Mouse (Mus musculus) hindbrain, postnatal 0 days (tissue): ENCODE results near the gene Cenpv. TPM values are rescaled to one million over a fixed set of nuclear protein-coding genes. Genes with fewer than 3 reads are reported as not detected.

Experiments
- ATAC-seq: fragments of 200-750 bp; cut with Nextera tagmentation; 2 replicates; pipeline ENCODE4 v1.8.0; 2017; ENCODE audit warnings: mild to moderate bottlenecking, moderate TSS enrichment, moderate library complexity
- DNase-seq: peaks from one replicate; pipeline ENCODE4 v3.0.0-alpha.2; 2015; ENCODE audit warnings: low spot score
- H3K27ac ChIP-seq: fragments of 300-500 bp; sonication (generic); 2 replicates; pipeline ENCODE4 v1.5.1; 2014; ENCODE audit warnings: mild to moderate bottlenecking
- H3K27me3 ChIP-seq: fragments of 300-500 bp; sonication (generic); 2 replicates; pipeline ENCODE4 v1.6.1; 2014; ENCODE audit warnings: low read length, mixed read lengths; ENCODE audit not compliant: insufficient read depth
- H3K36me3 ChIP-seq: fragments of 300-500 bp; sonication (generic); 2 replicates; pipeline ENCODE4 v1.6.1; 2014; ENCODE audit warnings: low read length, mixed read lengths; ENCODE audit not compliant: insufficient read depth
- H3K4me1 ChIP-seq: fragments of 300-500 bp; sonication (generic); 2 replicates; pipeline ENCODE4 v1.6.1; 2014; ENCODE audit warnings: antibody characterized with exemption, low read length, mixed read lengths; ENCODE audit not compliant: insufficient read depth
- H3K4me2 ChIP-seq: fragments of 300-500 bp; sonication (generic); 2 replicates; pipeline ENCODE4 v1.6.1; 2014; ENCODE audit warnings: low read depth, mild to moderate bottlenecking, low read length, moderate library complexity, mixed read lengths
- H3K4me3 ChIP-seq: fragments of 300-500 bp; sonication (generic); 2 replicates; pipeline ENCODE4 v1.5.1; 2014; ENCODE audit warnings: low read length
- H3K9ac ChIP-seq: fragments of 300-500 bp; sonication (generic); replicated peaks from 2 replicates; pipeline ENCODE4 v1.6.1; 2014; ENCODE audit warnings: mild to moderate bottlenecking, low read length, moderate library complexity, mixed read lengths
- H3K9me3 ChIP-seq: fragments of 300-500 bp; sonication (generic); 2 replicates; pipeline ENCODE4 v1.6.1; 2016; ENCODE audit warnings: low read length, mixed read lengths
- CTCF ChIP-seq: IDR thresholded peaks from 2 replicates; pipeline ENCODE4 v1.5.1; 2016; ENCODE audit warnings: antibody characterized with exemption, control low read depth, low read depth
- WGBS: fragments of 180-500 bp; shearing (Covaris S2); extraction: QIAGEN DNeasy Blood & Tissue Kit; methylation state at CpG from one replicate; pipeline ENCODE4 v1.1.7; 2014; 5-methylcytosine and 5-hydroxymethylcytosine counted together
- polyA plus RNA-seq: library from polyadenylated mRNA; unstranded; fragments of >200 nt; fragmentation: Nextera tagmentation; extraction: Ambion mirVana; gene quantifications from 2 replicates; pipeline ENCODE4 v1.2.1, GENCODE M21; 2015
- total RNA-seq: library from RNA; depleted of rRNA; stranded (reverse); fragments of >200 nt; gene quantifications from 2 replicates; pipeline ENCODE4 v1.2.3, GENCODE M21; 2014

Cenpv gene
- total and polyA plus RNA-seq, 2 experiments from 2014 or later = 32.8 to 64.1 TPM

DNA sequence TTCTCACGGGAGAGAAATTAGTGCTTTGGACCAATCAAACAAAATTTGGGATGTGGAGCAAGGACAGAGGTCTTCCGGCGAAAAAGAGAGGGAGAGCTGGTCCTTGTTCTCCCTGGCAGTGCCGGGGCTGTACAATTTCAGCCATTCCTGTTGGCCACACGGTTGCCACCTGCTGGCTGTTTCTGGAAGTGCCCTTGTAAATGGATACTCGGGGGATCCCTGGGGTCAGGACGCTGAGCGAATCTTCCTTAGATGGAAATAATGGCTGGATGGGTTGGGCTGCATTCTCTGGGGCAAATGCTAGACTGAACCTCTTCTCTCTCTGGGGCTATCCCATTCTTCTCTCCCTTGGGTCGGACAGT is 36.2 kb upstream of the Cenpv start:
- Histone ChIP-seq H3K27ac (peak overlapping the region; percentile 84), H3K9me3 (no peaks in the 10 kb centered on the region), H3K4me3 (peak overlapping the region; percentile 54), H3K4me2 (peak overlapping the region; percentile 99), H3K4me1 (0 out of 2 replicates have a peak, but pooled peaks cover 4% of the 10 kb centered on the region), H3K9ac (peak overlapping the region; percentile 56), H3K36me3 (no peaks in the 10 kb centered on the region), H3K27me3 (no peaks in the 10 kb centered on the region)
- ATAC-seq = peak; percentile 84
- TF ChIP-seq CTCF = peak; percentile 97
- WGBS = under 1% methylated on average over 9 of the region's 9 CpGs
- DNase-seq = peak; percentile 95

DNA sequence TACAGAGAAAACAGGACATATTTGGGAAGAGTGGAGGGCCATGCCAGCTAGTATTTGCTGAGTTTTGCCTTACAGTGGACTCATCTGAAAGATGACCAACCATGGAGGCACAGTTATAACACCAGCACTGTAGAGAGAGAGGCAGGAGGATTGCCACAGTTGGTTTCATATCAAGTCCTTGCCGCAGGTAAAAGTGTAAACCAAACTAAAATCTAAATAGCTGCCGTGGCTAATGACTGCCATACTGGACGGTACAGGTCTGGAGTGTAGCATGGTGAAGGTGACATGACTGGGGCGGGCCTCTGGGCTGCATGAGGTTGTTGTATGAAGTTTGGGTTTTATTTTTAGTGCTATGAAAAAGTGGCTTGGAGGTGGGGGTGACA is 35.6 kb upstream of the Cenpv start:
- no peak overlapping the region for H3K27ac ChIP-seq
- whole genome bisulfite sequencing = 84% methylated on average over 4 of the region's 4 CpGs

DNA sequence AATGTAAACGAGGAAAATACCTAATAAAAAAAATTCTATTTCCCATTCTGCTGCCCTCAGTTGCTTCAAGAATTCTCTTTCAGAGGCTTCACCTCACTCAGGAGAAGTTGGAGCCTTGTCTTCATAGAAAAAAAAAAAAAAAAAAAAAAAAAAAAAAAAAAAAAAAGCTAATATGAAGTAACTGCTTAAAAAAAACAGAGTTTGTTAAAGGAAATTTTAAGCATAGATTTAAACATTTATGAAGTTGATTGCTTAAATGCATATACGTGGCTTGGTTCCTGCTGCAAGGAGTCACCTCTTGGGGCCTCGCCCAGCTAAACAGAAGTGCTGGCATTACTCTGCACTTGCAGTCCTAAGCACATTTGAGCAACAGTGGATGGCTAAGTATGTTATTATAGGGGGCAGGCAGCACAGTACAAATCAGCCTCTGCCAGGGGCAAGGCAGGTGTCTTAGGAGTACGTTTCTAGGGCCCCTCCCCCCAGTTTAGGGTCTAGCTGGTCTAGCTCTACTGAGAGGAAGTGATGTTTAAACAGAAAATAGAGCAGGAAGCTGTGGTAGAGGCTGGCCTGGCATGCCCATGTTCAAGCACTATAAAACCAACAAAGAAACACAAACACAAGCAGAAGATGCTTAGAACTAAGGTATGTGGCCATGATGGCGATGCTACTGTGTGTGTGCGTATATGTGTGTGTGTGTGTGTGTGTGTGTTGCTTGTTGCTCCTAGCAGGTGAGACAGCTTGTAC is 35.1 kb upstream of the Cenpv start, which contains the start of gene Trpv2:
Trpv2 (plus strand) TSS at position 528 of the 744 bp plus-strand sequence.
- DNase-seq (no peak), ATAC-seq (no peak)
- Histone ChIP-seq H3K4me3 (peak within 1 kb of the TSS; percentile 54), H3K9ac (peak within 1 kb of the TSS; percentile 56; the same call in 1 of the 2 replicates), H3K4me1 (0 out of 2 replicates have a peak, but pooled peaks cover 4% of the 10 kb centered on the region), H3K9me3 (no peaks in the 10 kb centered on the region), H3K27me3 (no peaks in the 10 kb centered on the region), H3K36me3 (no peaks in the 10 kb centered on the region), H3K27ac (peak within 1 kb of the TSS; percentile 84; the same call in 1 of the 2 replicates), H3K4me2 (peak within 1 kb of the TSS; percentile 99)
- no peak for TF ChIP-seq CTCF
- WGBS = 82% methylated on average over 6 of the region's 6 CpGs

More for the DNA sequence above, 35.6 kb upstream of the Cenpv start:
- Histone ChIP-seq H3K4me2 (peak overlapping the region; percentile 99; the same call in 1 of the 2 replicates), H3K36me3 (no peaks in the 10 kb centered on the region), H3K9me3 (no peaks in the 10 kb centered on the region), H3K27me3 (no peaks in the 10 kb centered on the region), H3K4me1 (0 out of 2 replicates have a peak, but pooled peaks cover 4% of the 10 kb centered on the region), H3K4me3 (no peak overlapping the region), H3K9ac (no peak overlapping the region; the same call in 1 of the 2 replicates)
- no peak for ATAC-seq
- no peak for TF ChIP-seq CTCF
- no peak for DNase-seq

DNA sequence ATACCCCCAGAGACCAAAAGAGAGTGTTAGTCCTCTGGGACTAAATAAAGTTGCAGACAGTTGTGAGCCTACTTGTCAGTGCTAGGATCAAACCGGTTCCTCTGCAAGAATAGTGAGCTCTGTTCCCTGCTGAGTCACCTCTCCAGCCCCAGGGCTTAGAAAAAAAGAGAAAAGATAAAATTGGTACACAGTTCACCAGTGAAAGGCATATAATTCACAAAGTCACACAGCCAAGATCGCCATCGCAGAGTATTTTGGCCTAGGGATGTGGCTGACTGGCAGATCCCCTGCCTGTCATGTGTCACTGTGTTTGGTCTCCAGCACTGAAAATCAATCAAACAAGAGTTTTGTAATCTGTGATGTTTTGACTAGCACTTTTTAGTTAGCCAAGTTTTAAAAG is 29.2 kb upstream of the Cenpv start:
- WGBS = 70% methylated on average over 3 of the region's 3 CpGs
- no peak for ATAC-seq
- no peak for TF ChIP-seq CTCF

DNA sequence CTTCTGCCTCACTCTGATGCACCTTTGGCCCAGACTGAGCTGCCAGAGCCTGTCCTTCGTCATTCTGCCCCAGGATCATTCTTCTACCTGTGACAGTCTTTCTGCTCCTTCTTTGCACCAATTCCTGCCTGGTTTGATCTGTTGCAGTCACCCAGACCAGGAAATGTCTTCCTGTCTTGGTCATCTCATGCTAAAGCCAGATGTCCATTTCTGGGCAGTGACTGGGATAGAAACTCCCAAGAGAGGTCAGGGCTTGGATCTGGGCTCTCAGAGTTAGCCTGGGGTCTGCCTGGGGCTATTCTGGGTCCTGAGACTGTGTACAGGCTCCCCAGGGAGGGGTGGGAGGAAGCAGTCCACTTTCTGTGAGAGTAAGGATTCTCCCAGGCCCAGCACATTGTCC is 27.1 kb upstream of the Cenpv start:
- Histone ChIP-seq H3K36me3 (no peaks in the 10 kb centered on the region), H3K27me3 (no peaks in the 10 kb centered on the region), H3K9me3 (no peaks in the 10 kb centered on the region), H3K4me1 (no peaks in the 10 kb centered on the region), H3K4me3 (no peak overlapping the region), H3K9ac (no peak overlapping the region), H3K4me2 (no peak overlapping the region), H3K27ac (no peak overlapping the region)
- no peak for DNase-seq
- WGBS = 46% methylated on average over 1 of the region's 1 CpGs
- TF ChIP-seq CTCF = no peak
- ATAC-seq = no peak

More for the DNA sequence above, 29.2 kb upstream of the Cenpv start:
- H3K36me3 ChIP-seq = no peaks in the 10 kb centered on the region
- no peak for DNase-seq
- H3K9ac ChIP-seq = no peak overlapping the region
- no peaks in the 10 kb centered on the region for H3K27me3 ChIP-seq
- H3K4me3 ChIP-seq = no peak overlapping the region
- H3K4me2 ChIP-seq = no peak overlapping the region
- H3K9me3 ChIP-seq = no peaks in the 10 kb centered on the region
- no peak overlapping the region for H3K27ac ChIP-seq
- no peaks in the 10 kb centered on the region for H3K4me1 ChIP-seq

DNA sequence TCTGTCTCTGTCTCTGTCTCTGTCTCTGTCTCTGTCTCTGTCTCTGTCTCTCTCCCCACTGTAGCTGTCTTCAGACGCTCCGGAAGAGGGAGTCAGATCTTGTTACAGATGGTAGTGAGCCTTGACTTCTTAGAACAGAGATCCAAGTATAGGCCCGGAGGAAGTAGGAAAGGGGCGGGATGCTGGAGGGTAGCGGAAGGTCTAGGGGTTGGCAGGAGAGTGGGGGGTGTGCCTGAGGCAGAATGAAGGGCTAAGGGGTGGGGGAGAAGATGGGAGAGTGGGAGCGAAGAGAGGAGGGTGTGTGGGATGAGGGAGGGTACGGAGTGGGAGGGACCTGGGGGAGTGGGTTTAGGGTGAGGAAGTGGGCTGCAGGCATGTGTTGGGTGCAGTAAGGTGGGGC is 26.7 kb upstream of the Cenpv start:
- Histone ChIP-seq H3K4me1 (no peaks in the 10 kb centered on the region), H3K4me2 (no peak overlapping the region), H3K9me3 (no peaks in the 10 kb centered on the region), H3K4me3 (no peak overlapping the region), H3K27me3 (no peaks in the 10 kb centered on the region), H3K27ac (no peak overlapping the region), H3K36me3 (no peaks in the 10 kb centered on the region), H3K9ac (no peak overlapping the region)
- DNase-seq (no peak), ATAC-seq (no peak)
- 79% methylated on average over 7 of the region's 7 CpGs for WGBS
- TF ChIP-seq CTCF = no peak

DNA sequence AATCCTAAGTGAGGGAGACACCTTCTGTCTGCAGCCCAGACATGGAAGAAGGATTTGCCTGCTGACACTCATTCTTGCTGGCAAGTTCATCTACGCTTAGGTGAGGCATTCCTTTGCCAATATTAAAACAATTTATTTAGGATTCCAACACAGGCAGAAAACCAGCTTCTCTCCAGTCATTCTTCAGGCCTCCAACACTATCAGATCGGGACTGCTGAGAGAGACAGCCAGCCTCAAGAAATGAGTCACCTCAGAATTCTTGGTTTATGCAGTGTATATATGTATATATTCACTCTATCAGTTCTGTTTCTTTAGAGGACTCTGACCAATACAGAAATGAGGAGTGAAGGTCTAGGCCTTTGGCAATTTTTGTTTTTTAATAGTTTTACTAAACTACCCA is 24.5 kb upstream of the Cenpv start:
- no peak for TF ChIP-seq CTCF
- Histone ChIP-seq H3K9ac (no peak overlapping the region), H3K4me2 (no peak overlapping the region), H3K27me3 (no peaks in the 10 kb centered on the region), H3K36me3 (no peaks in the 10 kb centered on the region), H3K4me1 (no peaks in the 10 kb centered on the region), H3K9me3 (no peaks in the 10 kb centered on the region), H3K27ac (no peak overlapping the region), H3K4me3 (no peak overlapping the region)
- DNase-seq = no peak
- 94% methylated on average over 2 of the region's 2 CpGs for WGBS
- ATAC-seq = no peak
